Mouse (Mus musculus): ENCODE measurements at regions not wholly inside any gene's neighbourhood (a gene's known extent, or its start where the extent isn't known, plus 50 kb on each side); places are given as distances from the start of the nearest gene placed in this dataset. TPM values are rescaled to one million over a fixed set of nuclear protein-coding genes. Genes with fewer than 3 reads are reported as not detected.

DNA sequence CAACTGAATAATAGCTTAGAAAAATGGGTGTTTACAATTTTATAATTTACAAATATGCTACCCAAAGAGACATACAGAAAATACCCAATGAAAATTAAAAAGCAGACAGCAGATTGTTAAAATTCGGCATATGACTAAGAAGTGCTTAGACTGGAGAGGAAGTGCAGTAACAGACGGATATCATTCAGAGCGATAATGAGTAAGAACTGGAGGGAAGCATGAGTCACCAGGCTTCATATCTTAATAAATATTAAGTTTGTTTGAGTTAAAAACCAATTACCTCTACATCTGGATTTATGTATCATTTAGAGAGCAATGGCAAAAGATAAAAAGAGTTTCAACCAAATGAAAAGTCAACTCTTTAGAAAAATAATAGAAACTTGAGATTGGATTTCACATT lies 1413.5 kb upstream of the Alcam start:
- DNase-seq = no peak

DNA sequence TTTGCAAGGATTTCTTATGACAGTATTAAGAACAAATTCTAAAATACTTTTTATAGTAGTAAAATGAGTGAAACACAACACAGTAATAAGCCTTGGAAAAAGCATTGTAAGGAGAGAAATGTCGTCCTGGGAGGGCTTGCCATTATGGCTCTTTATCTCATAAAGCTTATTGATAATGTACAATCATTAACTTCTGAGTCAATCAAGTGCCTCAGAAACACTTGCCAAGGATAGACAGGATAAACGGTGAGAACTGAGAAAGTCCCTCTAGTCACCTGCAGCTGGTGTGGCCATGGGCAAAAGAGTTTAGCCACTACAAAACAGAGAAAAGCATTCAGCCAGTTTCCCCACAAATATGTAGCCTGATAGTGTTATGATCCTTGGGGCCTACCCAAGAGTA lies 1386.8 kb upstream of the Alcam start:
- H3K4me3 ChIP-seq = no peak overlapping the region
- intact Hi-C loops (cut with DNase I) = no loop called here
- H3K27ac ChIP-seq = no peak overlapping the region
- DNase-seq = no peak
- no peak for TF ChIP-seq CTCF (IDR thresholded peaks at IDR 0.05)

More for the DNA sequence above, 1413.5 kb upstream of the Alcam start:
- no peak overlapping the region for H3K4me3 ChIP-seq
- intact Hi-C loops (cut with DNase I) = no loop called here
- H3K27ac ChIP-seq = no peak overlapping the region
- no peak for TF ChIP-seq CTCF (IDR thresholded peaks at IDR 0.05)

Small RNA genes lying in the stretch of these regions (microRNA-seq; reads per million reads assigned to microRNA genes)
- not detected for gene Gm25041
